Mouse (Mus musculus) heart, adult 2 months (tissue): ENCODE measurements around the gene Bank1.

Source experiments
- CTCF ChIP-seq: fragments of 200-600 bp; IDR thresholded peaks from 2 replicates; pipeline ENCODE4 v1.8.1; 2022; ENCODE audit warnings: antibody characterized with exemption, mild to moderate bottlenecking, moderate library complexity
- EP300 ChIP-seq: fragments of 200-500 bp; IDR thresholded peaks from 2 replicates; pipeline ENCODE4 v1.6.1; 2011; ENCODE audit warnings: low read depth, low read length, control low read depth; ENCODE audit not compliant: insufficient read depth
- POLR2A ChIP-seq: fragments of 200-500 bp; IDR thresholded peaks from 2 replicates; pipeline ENCODE4 v1.6.1; 2011; ENCODE audit warnings: mild to moderate bottlenecking, low read depth, low read length, control low read depth; ENCODE audit not compliant: insufficient read depth

DNA sequence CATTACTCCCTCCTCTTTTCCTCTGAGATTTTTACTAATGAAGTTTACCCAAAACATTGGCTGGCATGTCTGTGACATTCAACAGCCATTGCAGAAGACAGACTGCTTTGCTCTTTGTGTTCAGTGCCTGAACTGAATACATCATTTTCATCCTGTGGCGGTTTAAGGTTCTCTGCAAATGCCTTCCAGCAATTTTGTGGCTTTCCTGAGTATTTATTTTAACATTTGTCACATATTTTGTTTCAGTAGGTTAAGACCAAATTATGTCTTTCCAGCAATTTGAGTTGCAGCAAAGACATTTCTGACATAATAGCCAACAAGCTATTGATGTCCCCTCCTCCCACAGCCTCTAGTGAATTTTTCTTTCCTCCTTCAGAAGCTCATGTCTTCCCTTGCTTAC, 170.3 kb downstream of the Bank1 start:
- TF ChIP-seq CTCF, result no peak
- no peak for TF ChIP-seq EP300
- no peak for TF ChIP-seq POLR2A
